Mouse (Mus musculus) erythroblast, embryonic 14.5 days (primary cell): ENCODE measurements around the gene Kcne2.

Experiments used
- GATA1 ChIP-seq: IDR thresholded peaks from 2 replicates; pipeline ENCODE4 v1.6.1; 2012; ENCODE audit warnings: low read length, inconsistent platforms, mixed read lengths
- TAL1 ChIP-seq: IDR thresholded peaks from 3 replicates; pipeline ENCODE4 v1.6.1; 2012; ENCODE audit warnings: low read length, inconsistent platforms, mixed read lengths

DNA sequence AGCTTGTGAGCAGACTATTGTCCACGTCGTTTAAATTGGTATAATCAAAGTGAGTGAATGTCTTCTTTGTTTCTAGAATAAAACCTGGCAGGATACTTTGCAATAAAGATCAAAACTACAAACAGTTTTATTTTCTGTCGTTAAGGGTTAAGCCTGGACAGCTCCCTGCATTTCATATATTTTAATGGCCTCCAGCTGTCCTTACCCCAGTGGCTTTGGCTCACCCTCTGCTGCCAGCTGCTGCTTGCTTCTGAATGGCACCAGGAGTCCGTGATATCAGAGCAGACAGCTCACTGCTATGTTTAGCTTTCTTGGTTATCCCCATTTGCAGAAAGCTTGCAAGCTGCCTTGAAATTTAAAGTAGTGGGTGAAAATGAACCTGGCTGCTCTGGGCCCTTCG lies 9.8 kb downstream of the Kcne2 start:
- no peak for TF ChIP-seq GATA1
- TF ChIP-seq TAL1: no peak
